Mouse (Mus musculus) heart, embryonic 13.5 days (tissue): ENCODE results near the gene Cd81. TPM values are rescaled to one million over a fixed set of nuclear protein-coding genes. Genes with fewer than 3 reads are reported as not detected.

Experiments used
- ATAC-seq: fragments of 200-750 bp; cut with Nextera tagmentation; 2 replicates; pipeline ENCODE4 v1.8.0; 2017; ENCODE audit warnings: moderate TSS enrichment; ENCODE audit not compliant: insufficient number of reproducible peaks, low FRiP score, low TSS enrichment; ENCODE audit errors: extremely low read depth
- H3K27ac ChIP-seq: fragments of 300-500 bp; sonication (generic); replicated peaks from 2 replicates; pipeline ENCODE4 v1.5.1; 2015; ENCODE audit warnings: moderate library complexity, mild to moderate bottlenecking, inconsistent platforms
- H3K27me3 ChIP-seq: fragments of 300-500 bp; sonication (generic); replicated peaks from 2 replicates; pipeline ENCODE4 v1.6.1; 2015; ENCODE audit warnings: mild to moderate bottlenecking, inconsistent platforms
- H3K36me3 ChIP-seq: fragments of 300-500 bp; sonication (generic); 2 replicates; pipeline ENCODE4 v1.6.1; 2015; ENCODE audit warnings: mild to moderate bottlenecking, inconsistent platforms
- H3K4me1 ChIP-seq: fragments of 300-500 bp; sonication (generic); 2 replicates; pipeline ENCODE4 v1.6.1; 2015; ENCODE audit warnings: inconsistent platforms
- H3K4me2 ChIP-seq: fragments of 300-500 bp; sonication (generic); 2 replicates; pipeline ENCODE4 v1.6.1; 2015; ENCODE audit warnings: inconsistent platforms, mild to moderate bottlenecking, moderate library complexity
- H3K4me3 ChIP-seq: fragments of 300-500 bp; sonication (generic); 2 replicates; pipeline ENCODE4 v1.5.1; 2015; ENCODE audit warnings: moderate library complexity, mild to moderate bottlenecking, inconsistent platforms
- H3K9ac ChIP-seq: fragments of 300-500 bp; sonication (generic); 2 replicates; pipeline ENCODE4 v1.6.1; 2015; ENCODE audit warnings: inconsistent platforms, mild to moderate bottlenecking, moderate library complexity
- H3K9me3 ChIP-seq: fragments of 300-500 bp; sonication (generic); 2 replicates; pipeline ENCODE4 v1.6.1; 2016; ENCODE audit warnings: inconsistent platforms
- WGBS: fragments of 180-500 bp; shearing (Covaris S2); methylation state at CpG from one replicate; pipeline ENCODE4 v1.1.7; 2015; ENCODE audit warnings: mixed read lengths; 5-methylcytosine and 5-hydroxymethylcytosine counted together
- polyA plus RNA-seq: library from polyadenylated mRNA; unstranded; fragments of >200 nt; fragmentation: Nextera tagmentation; extraction: Ambion mirVana; gene quantifications from 2 replicates; pipeline ENCODE4 v1.2.1, GENCODE M21; 2015

Cd81 gene
- polyA plus RNA-seq = 750 and 845 TPM in 2 replicates

GRCm38 (mm10) chr7:143052626-143053007 lies at the start of gene Cd81:
Cd81 (plus strand) TSS chr7:143052739.
- Histone ChIP-seq H3K36me3 (peaks cover 29% of the 10 kb centered on the region), H3K4me1 (peaks cover 71% of the 10 kb centered on the region), H3K9me3 (no peaks in the 10 kb centered on the region), H3K9ac (peak within 1 kb of the TSS; percentile 98), H3K4me3 (peak within 1 kb of the TSS; percentile 87), H3K4me2 (peak within 1 kb of the TSS; percentile 98), H3K27me3 (no peaks in the 10 kb centered on the region), H3K27ac (peak within 1 kb of the TSS; percentile 98)
- under 1% methylated on average over 37 of the region's 37 CpGs for WGBS
- ATAC-seq = peak; percentile 70

DNA sequence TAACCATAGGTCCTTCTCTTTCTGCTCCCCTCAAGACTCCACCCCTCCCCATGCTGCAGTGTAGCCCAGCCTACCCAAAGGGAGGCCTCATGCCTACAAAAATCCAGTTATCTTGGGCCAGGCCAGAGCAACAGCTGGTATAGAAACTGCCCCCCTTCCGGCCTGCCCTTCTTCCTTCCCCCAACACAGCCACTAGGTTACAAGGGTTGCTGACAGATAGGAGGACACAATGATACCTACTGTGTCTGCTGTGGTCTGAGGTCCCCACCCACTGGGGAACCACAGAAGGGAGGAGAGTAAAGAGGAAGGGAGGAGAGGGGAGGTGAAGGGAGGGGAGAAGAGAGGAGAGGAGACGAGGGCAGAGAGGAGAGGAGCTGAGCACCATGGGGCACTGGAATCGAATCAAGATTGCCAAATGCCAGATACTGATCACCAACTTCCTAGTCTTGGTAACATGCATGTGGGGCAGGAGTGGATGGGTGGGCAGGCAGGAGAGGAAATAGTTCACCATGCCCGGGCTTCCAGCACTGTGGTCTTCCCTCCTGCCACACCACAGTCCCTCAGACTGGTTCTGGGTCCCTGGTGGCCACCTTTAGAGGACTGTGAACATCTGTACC lies 47.7 kb upstream of the Cd81 start, which contains the start of gene Tspan32:
Gene Tspan32, plus strand, starts transcription at position 320 of the 617 bp plus-strand sequence.
- ATAC-seq = no peak
- Histone ChIP-seq H3K27ac (peak within 1 kb of the TSS; percentile 97), H3K27me3 (no peaks in the 10 kb centered on the region), H3K36me3 (no peaks in the 10 kb centered on the region), H3K4me3 (peak within 1 kb of the TSS; percentile 31), H3K4me1 (peaks cover 63% of the 10 kb centered on the region), H3K9me3 (no peaks in the 10 kb centered on the region), H3K9ac (peak within 1 kb of the TSS; percentile 80), H3K4me2 (peak within 1 kb of the TSS; percentile 57)
- WGBS = 64% methylated on average over 4 of the region's 4 CpGs

DNA sequence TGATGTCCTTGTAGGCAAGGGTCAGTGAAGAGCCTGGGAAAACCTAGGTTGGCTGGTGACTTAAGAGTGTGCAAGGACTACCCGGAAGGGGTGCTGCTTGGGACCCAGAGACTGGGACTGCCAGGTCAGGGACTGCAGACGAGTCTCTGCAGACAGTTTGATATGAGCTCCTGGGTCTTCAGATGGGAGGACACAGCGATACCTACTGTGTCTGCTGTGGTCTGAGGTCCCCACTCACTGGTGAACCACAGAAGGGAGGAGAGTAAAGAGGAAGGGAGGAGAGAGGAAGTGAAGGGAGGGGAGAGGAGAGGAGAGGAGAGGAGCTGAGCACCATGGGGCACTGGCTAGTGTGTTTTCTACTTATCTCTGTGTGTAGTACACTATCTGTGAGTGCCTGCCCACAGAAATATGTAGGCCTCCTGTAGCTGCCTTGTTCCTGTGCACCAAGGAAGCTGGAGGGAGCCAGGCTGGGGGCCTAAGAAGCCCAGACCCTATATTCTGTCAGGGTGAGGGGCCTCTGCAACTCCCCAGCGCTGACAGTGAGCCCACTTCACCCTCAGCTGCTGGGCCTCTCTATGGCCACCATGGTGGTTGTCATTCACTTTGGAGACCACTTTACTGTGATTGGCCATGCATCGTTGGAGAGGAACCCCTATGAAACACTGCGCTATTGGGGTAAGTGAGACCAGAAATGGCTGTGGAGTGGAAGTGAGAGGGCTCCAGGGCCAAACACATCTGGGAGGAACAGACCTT lies 47.0 kb upstream of the Cd81 start:
- Histone ChIP-seq H3K9ac (peak overlapping the region; percentile 80), H3K36me3 (no peaks in the 10 kb centered on the region), H3K27me3 (no peaks in the 10 kb centered on the region), H3K27ac (peak overlapping the region; percentile 97), H3K4me3 (peak overlapping the region; percentile 31), H3K4me1 (peaks cover 69% of the 10 kb centered on the region), H3K4me2 (peak overlapping the region; percentile 57), H3K9me3 (no peaks in the 10 kb centered on the region)
- WGBS = 64% methylated on average over 6 of the region's 6 CpGs
- ATAC-seq = no peak

GRCm38 (mm10) chr7:143006097-143006755 lies 46.3 kb upstream of the Cd81 start:
- H3K4me2 ChIP-seq = peak overlapping the region; percentile 57
- H3K27ac ChIP-seq = peak overlapping the region; percentile 97
- ATAC-seq = peak; percentile 55; the same call in 1 of the 2 replicates
- peaks cover 76% of the 10 kb centered on the region for H3K4me1 ChIP-seq
- no peaks in the 10 kb centered on the region for H3K36me3 ChIP-seq
- no peaks in the 10 kb centered on the region for H3K27me3 ChIP-seq
- peak overlapping the region; percentile 31 for H3K4me3 ChIP-seq
- 78% methylated on average over 2 of the region's 2 CpGs for WGBS
- H3K9me3 ChIP-seq = no peaks in the 10 kb centered on the region
- peak overlapping the region; percentile 80 for H3K9ac ChIP-seq

- H3K9me3 ChIP-seq = no peaks in the 10 kb centered on the region
- H3K4me3 ChIP-seq = peak overlapping the region; percentile 31
- H3K9ac ChIP-seq = peak overlapping the region; percentile 80
- H3K27ac ChIP-seq = peak overlapping the region; percentile 97
- no peak for ATAC-seq
- no peaks in the 10 kb centered on the region for H3K27me3 ChIP-seq
- peaks cover 80% of the 10 kb centered on the region for H3K4me1 ChIP-seq
- 70% methylated on average over 8 of the region's 8 CpGs for WGBS
- H3K4me2 ChIP-seq = peak overlapping the region; percentile 57
- no peaks in the 10 kb centered on the region for H3K36me3 ChIP-seq
Observed at GRCm38 (mm10) chr7:143006756-143007598, 45.6 kb upstream of the Cd81 start.

- Histone ChIP-seq H3K4me3 (peak overlapping the region; percentile 31), H3K27me3 (no peaks in the 10 kb centered on the region), H3K27ac (peak overlapping the region; percentile 97), H3K4me1 (peaks cover 85% of the 10 kb centered on the region), H3K36me3 (no peaks in the 10 kb centered on the region), H3K4me2 (peak overlapping the region; percentile 57), H3K9ac (peak overlapping the region; percentile 80), H3K9me3 (no peaks in the 10 kb centered on the region)
- ATAC-seq = peak; percentile 69
- 35% methylated on average over 17 of the region's 17 CpGs for WGBS
Observed at GRCm38 (mm10) chr7:143007599-143008369, 44.8 kb upstream of the Cd81 start.

- Histone ChIP-seq H3K4me3 (peak overlapping the region; percentile 31), H3K27ac (peak overlapping the region; percentile 97), H3K36me3 (no peaks in the 10 kb centered on the region), H3K27me3 (no peaks in the 10 kb centered on the region), H3K4me1 (peaks cover 89% of the 10 kb centered on the region), H3K9me3 (no peaks in the 10 kb centered on the region), H3K9ac (peak overlapping the region; percentile 80), H3K4me2 (peak overlapping the region; percentile 57)
- 46% methylated on average over 8 of the region's 8 CpGs for WGBS
- ATAC-seq = peak; percentile 9; the same call in 1 of the 2 replicates
Observed at GRCm38 (mm10) chr7:143008370-143008926, 44.1 kb upstream of the Cd81 start.

GRCm38 (mm10) chr7:143008996-143009665 lies 43.4 kb upstream of the Cd81 start:
- Histone ChIP-seq H3K36me3 (no peaks in the 10 kb centered on the region), H3K9me3 (no peaks in the 10 kb centered on the region), H3K9ac (peak overlapping the region; percentile 80), H3K4me1 (peaks cover 96% of the 10 kb centered on the region), H3K27ac (peak overlapping the region; percentile 97), H3K4me3 (no peak overlapping the region), H3K27me3 (no peaks in the 10 kb centered on the region), H3K4me2 (peak overlapping the region; percentile 57)
- WGBS = 41% methylated on average over 2 of the region's 4 CpGs
- ATAC-seq = no peak

DNA sequence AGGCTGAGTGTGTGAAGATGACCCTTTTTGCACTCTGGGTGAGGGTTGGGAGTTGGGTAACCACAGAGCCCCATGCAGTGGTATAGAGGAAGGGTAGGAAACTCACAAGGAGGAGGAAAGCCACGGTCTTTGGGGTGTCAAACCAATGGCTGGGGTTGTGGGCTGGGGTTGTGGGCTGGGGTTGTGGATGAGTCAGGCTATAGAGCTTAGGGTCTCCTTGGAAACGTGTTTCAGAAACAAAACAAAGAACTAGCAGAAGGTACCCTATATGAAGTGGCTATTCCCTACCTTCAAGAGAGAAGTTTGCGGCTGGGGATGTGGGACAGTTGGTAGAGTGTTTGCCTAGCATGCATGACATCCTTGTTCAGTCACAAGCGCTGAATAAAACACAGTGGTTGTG lies 42.5 kb upstream of the Cd81 start:
- WGBS = 81% methylated on average over 4 of the region's 4 CpGs
- Histone ChIP-seq H3K9ac (peak overlapping the region; percentile 50; the same call in 1 of the 2 replicates), H3K36me3 (no peaks in the 10 kb centered on the region), H3K4me2 (no peak overlapping the region), H3K4me1 (peaks cover 98% of the 10 kb centered on the region), H3K4me3 (no peak overlapping the region), H3K27me3 (no peaks in the 10 kb centered on the region), H3K27ac (peak overlapping the region; percentile 97), H3K9me3 (no peaks in the 10 kb centered on the region)
- no peak for ATAC-seq
